Mouse (Mus musculus): Measurements from ENCODE around the gene Blcap. TPM values are rescaled to one million over a fixed set of nuclear protein-coding genes. Genes with fewer than 3 reads are reported as not detected.

The Blcap gene
- polyA plus RNA-seq, 1 experiment, result 35.3 TPM

- TF ChIP-seq POLR2A (IDR thresholded peaks at IDR 0.05; ENCODE audit: control insufficient read depth, extremely low read depth, insufficient read depth, low read length, poor library complexity) (no peak), CTCF (IDR thresholded peaks at IDR 0.05; ENCODE audit: borderline replicate concordance, control insufficient read depth, extremely low read depth, insufficient read depth, low read length, poor library complexity) (no peak)
- Histone ChIP-seq H3K4me1 (replicated peaks; ENCODE audit: control insufficient read depth, insufficient read depth, low read length) (peaks cover 8% of the 10 kb centered on the region), H3K27ac (ENCODE audit: control insufficient read depth, insufficient read depth, low read length) (no peak overlapping the region), H3K36me3 (ENCODE audit: control insufficient read depth, insufficient read depth, low read length) (no peaks in the 10 kb centered on the region), H3K4me3 (ENCODE audit: control insufficient read depth, insufficient read depth, low read length) (no peak overlapping the region), H3K27me3 (ENCODE audit: control insufficient read depth, insufficient read depth, low read length) (no peaks in the 10 kb centered on the region; the same call in 1 of the 2 replicates)
- DNase-seq, result no peak
- WGBS, result 65% methylated on average over 27 of the region's 27 CpGs
These were observed 9.8 kb downstream of the Blcap start for GRCm38 (mm10) chr2:157561165-157561836.

- 49% methylated on average over 33 of the region's 33 CpGs for WGBS
- H3K27me3 ChIP-seq (ENCODE audit: control insufficient read depth, insufficient read depth, low read length), result no peaks in the 10 kb centered on the region; the same call in 1 of the 2 replicates
- no peak for DNase-seq
- H3K4me1 ChIP-seq (replicated peaks; ENCODE audit: control insufficient read depth, insufficient read depth, low read length), result 0 out of 2 replicates have a peak, but pooled peaks cover 6% of the 10 kb centered on the region
- no peaks in the 10 kb centered on the region for H3K36me3 ChIP-seq (ENCODE audit: control insufficient read depth, insufficient read depth, low read length)
- H3K27ac ChIP-seq (ENCODE audit: control insufficient read depth, insufficient read depth, low read length), result no peak overlapping the region
- TF ChIP-seq CTCF (IDR thresholded peaks at IDR 0.05; ENCODE audit: borderline replicate concordance, control insufficient read depth, extremely low read depth, insufficient read depth, low read length, poor library complexity), result no peak
- no peak for TF ChIP-seq POLR2A (IDR thresholded peaks at IDR 0.05; ENCODE audit: control insufficient read depth, extremely low read depth, insufficient read depth, low read length, poor library complexity)
- no peak overlapping the region for H3K4me3 ChIP-seq (ENCODE audit: control insufficient read depth, insufficient read depth, low read length)
These were observed 10.8 kb downstream of the Blcap start for GRCm38 (mm10) chr2:157560302-157560701.

- Histone ChIP-seq H3K27me3 (ENCODE audit: control insufficient read depth, insufficient read depth, low read length) (no peaks in the 10 kb centered on the region; the same call in 1 of the 2 replicates), H3K36me3 (ENCODE audit: control insufficient read depth, insufficient read depth, low read length) (no peaks in the 10 kb centered on the region), H3K27ac (ENCODE audit: control insufficient read depth, insufficient read depth, low read length) (no peak within 1 kb of the TSS), H3K4me1 (replicated peaks; ENCODE audit: control insufficient read depth, insufficient read depth, low read length) (0 out of 2 replicates have a peak, but pooled peaks cover 6% of the 10 kb centered on the region), H3K4me3 (ENCODE audit: control insufficient read depth, insufficient read depth, low read length) (no peak within 1 kb of the TSS)
- no peak for TF ChIP-seq POLR2A (IDR thresholded peaks at IDR 0.05; ENCODE audit: control insufficient read depth, extremely low read depth, insufficient read depth, low read length, poor library complexity)
- 54% methylated on average over 27 of the region's 27 CpGs for WGBS
- no peak for DNase-seq
These were observed 11.2 kb downstream of the Blcap start, which contains the start of gene Nnat for GRCm38 (mm10) chr2:157559858-157560257. Gene Nnat, plus strand, starts transcription at chr2:157560078.

- 0 out of 2 replicates have a peak, but pooled peaks cover 6% of the 10 kb centered on the region for H3K4me1 ChIP-seq (replicated peaks; ENCODE audit: control insufficient read depth, insufficient read depth, low read length)
- DNase-seq, result no peak
- WGBS, result 72% methylated on average over 19 of the region's 19 CpGs
- H3K36me3 ChIP-seq (ENCODE audit: control insufficient read depth, insufficient read depth, low read length), result no peaks in the 10 kb centered on the region
- no peak overlapping the region for H3K4me3 ChIP-seq (ENCODE audit: control insufficient read depth, insufficient read depth, low read length)
- no peaks in the 10 kb centered on the region; the same call in 1 of the 2 replicates for H3K27me3 ChIP-seq (ENCODE audit: control insufficient read depth, insufficient read depth, low read length)
- H3K27ac ChIP-seq (ENCODE audit: control insufficient read depth, insufficient read depth, low read length), result no peak overlapping the region
- TF ChIP-seq POLR2A (IDR thresholded peaks at IDR 0.05; ENCODE audit: control insufficient read depth, extremely low read depth, insufficient read depth, low read length, poor library complexity) (no peak), CTCF (IDR thresholded peaks at IDR 0.05; ENCODE audit: borderline replicate concordance, control insufficient read depth, extremely low read depth, insufficient read depth, low read length, poor library complexity) (no peak)
These were observed 11.6 kb downstream of the Blcap start for GRCm38 (mm10) chr2:157559440-157559839.

GRCm38 (mm10) chr2:157558520-157558919, 12.6 kb downstream of the Blcap start:
- no peaks in the 10 kb centered on the region for H3K36me3 ChIP-seq (ENCODE audit: control insufficient read depth, insufficient read depth, low read length)
- TF ChIP-seq CTCF (IDR thresholded peaks at IDR 0.05; ENCODE audit: borderline replicate concordance, control insufficient read depth, extremely low read depth, insufficient read depth, low read length, poor library complexity) (no peak), POLR2A (IDR thresholded peaks at IDR 0.05; ENCODE audit: control insufficient read depth, extremely low read depth, insufficient read depth, low read length, poor library complexity) (no peak)
- H3K4me3 ChIP-seq (ENCODE audit: control insufficient read depth, insufficient read depth, low read length), result no peak overlapping the region
- WGBS, result 80% methylated on average over 6 of the region's 6 CpGs
- DNase-seq, result no peak
- H3K27me3 ChIP-seq (ENCODE audit: control insufficient read depth, insufficient read depth, low read length), result no peaks in the 10 kb centered on the region; the same call in 1 of the 2 replicates
- no peak overlapping the region for H3K27ac ChIP-seq (ENCODE audit: control insufficient read depth, insufficient read depth, low read length)
- H3K4me1 ChIP-seq (replicated peaks; ENCODE audit: control insufficient read depth, insufficient read depth, low read length), result 0 out of 2 replicates have a peak, but pooled peaks cover 6% of the 10 kb centered on the region

GRCm38 (mm10) chr2:157558051-157558450, 13.0 kb downstream of the Blcap start:
- Histone ChIP-seq H3K36me3 (ENCODE audit: control insufficient read depth, insufficient read depth, low read length) (no peaks in the 10 kb centered on the region), H3K27ac (ENCODE audit: control insufficient read depth, insufficient read depth, low read length) (no peak overlapping the region), H3K4me3 (ENCODE audit: control insufficient read depth, insufficient read depth, low read length) (no peak overlapping the region), H3K27me3 (ENCODE audit: control insufficient read depth, insufficient read depth, low read length) (no peaks in the 10 kb centered on the region; the same call in 1 of the 2 replicates), H3K4me1 (replicated peaks; ENCODE audit: control insufficient read depth, insufficient read depth, low read length) (0 out of 2 replicates have a peak, but pooled peaks cover 2% of the 10 kb centered on the region)
- DNase-seq, result no peak
- 85% methylated on average over 9 of the region's 9 CpGs for WGBS
- TF ChIP-seq POLR2A (IDR thresholded peaks at IDR 0.05; ENCODE audit: control insufficient read depth, extremely low read depth, insufficient read depth, low read length, poor library complexity) (no peak), CTCF (IDR thresholded peaks at IDR 0.05; ENCODE audit: borderline replicate concordance, control insufficient read depth, extremely low read depth, insufficient read depth, low read length, poor library complexity) (no peak)

All from thymus, adult 2 months (tissue).